Mouse (Mus musculus) C2C12 (cell line): ENCODE results near the gene Grid2. TPM values are rescaled to one million over a fixed set of nuclear protein-coding genes. Genes with fewer than 3 reads are reported as not detected.

Experiments used
- H3K27me3 ChIP-seq: one replicate; pipeline ENCODE4 v1.6.1; 2011; ENCODE audit not compliant: control insufficient read depth, insufficient read depth, insufficient read length
- H3K36me3 ChIP-seq: one replicate; pipeline ENCODE4 v1.6.1; 2011; ENCODE audit not compliant: control insufficient read depth, insufficient read depth
- H3K4me3 ChIP-seq: one replicate; pipeline ENCODE4 v1.5.1; 2011; ENCODE audit warnings: mild to moderate bottlenecking, control low read depth; ENCODE audit not compliant: poor library complexity, insufficient read depth, severe bottlenecking
- H3K79me2 ChIP-seq: one replicate; pipeline ENCODE4 v1.6.1; 2011; ENCODE audit not compliant: control insufficient read depth, insufficient read depth
- H3K79me3 ChIP-seq: one replicate; pipeline ENCODE4 v1.6.1; 2011; ENCODE audit warnings: low read depth, control low read depth
- H3ac ChIP-seq: one replicate; pipeline ENCODE3; 2011; ENCODE audit warnings: low read depth; ENCODE audit not compliant: control insufficient read depth, insufficient read length
- CEBPB ChIP-seq: IDR thresholded peaks from one replicate; pipeline ENCODE4 v1.6.1; 2011; ENCODE audit warnings: low read depth, mild to moderate bottlenecking, control low read depth, moderate library complexity
- CTCF ChIP-seq: IDR thresholded peaks from one replicate; pipeline ENCODE4 v1.5.1; 2011; ENCODE audit not compliant: control insufficient read depth, insufficient read depth, insufficient read length
- FOSL1 ChIP-seq: IDR thresholded peaks from one replicate; pipeline ENCODE4 v1.8.0; 2011; ENCODE audit warnings: mild to moderate bottlenecking, low read length; ENCODE audit not compliant: poor library complexity, insufficient read depth, severe bottlenecking
- MAX ChIP-seq: IDR thresholded peaks from one replicate; pipeline ENCODE4 v1.6.1; 2011; ENCODE audit warnings: mild to moderate bottlenecking, control low read depth
- MYOD1 ChIP-seq: IDR thresholded peaks from one replicate; pipeline ENCODE4 v1.6.1; 2011; ENCODE audit warnings: low read depth; ENCODE audit not compliant: control insufficient read depth, insufficient read length
- MYOG ChIP-seq: IDR thresholded peaks from one replicate; pipeline ENCODE4 v1.6.1; 2011; ENCODE audit not compliant: control insufficient read depth, insufficient read length; ENCODE audit errors: extremely low read depth
- USF1 ChIP-seq: IDR thresholded peaks from one replicate; pipeline ENCODE4 v1.6.1; 2011; ENCODE audit warnings: low read depth, mild to moderate bottlenecking, control low read depth, moderate library complexity
- polyA plus RNA-seq: library from polyadenylated mRNA; unstranded; fragments of >200 nt; fragmentation: generic; extraction: Trizol; gene quantifications from one replicate; pipeline ENCODE4 v1.2.1, GENCODE M21; 2012; ENCODE audit warnings: missing spikeins

Grid2 gene
- polyA plus RNA-seq, 1 experiment: not detected

- TF ChIP-seq CTCF: no peak
- no peaks in the 10 kb centered on the region for H3K27me3 ChIP-seq
- H3K36me3 ChIP-seq: no peaks in the 10 kb centered on the region
- H3K79me3 ChIP-seq: no peaks in the 10 kb centered on the region
- H3ac ChIP-seq: no peak overlapping the region
- H3K4me3 ChIP-seq: no peak overlapping the region
- no peaks in the 10 kb centered on the region for H3K79me2 ChIP-seq
Measured at GRCm38 (mm10) chr6:63685689-63686088, 430.0 kb downstream of the Grid2 start.

- H3K4me3 ChIP-seq: no peak overlapping the region
- no peaks in the 10 kb centered on the region for H3K79me3 ChIP-seq
- TF ChIP-seq CTCF (no peak), CEBPB (no peak), MAX (no peak), USF1 (no peak), FOSL1 (no peak), MYOD1 (no peak), MYOG (no peak)
- H3K27me3 ChIP-seq: no peaks in the 10 kb centered on the region
- no peaks in the 10 kb centered on the region for H3K79me2 ChIP-seq
- no peaks in the 10 kb centered on the region for H3K36me3 ChIP-seq
- H3ac ChIP-seq: no peak overlapping the region
Measured at GRCm38 (mm10) chr6:63701684-63702083, 446.0 kb downstream of the Grid2 start.

DNA sequence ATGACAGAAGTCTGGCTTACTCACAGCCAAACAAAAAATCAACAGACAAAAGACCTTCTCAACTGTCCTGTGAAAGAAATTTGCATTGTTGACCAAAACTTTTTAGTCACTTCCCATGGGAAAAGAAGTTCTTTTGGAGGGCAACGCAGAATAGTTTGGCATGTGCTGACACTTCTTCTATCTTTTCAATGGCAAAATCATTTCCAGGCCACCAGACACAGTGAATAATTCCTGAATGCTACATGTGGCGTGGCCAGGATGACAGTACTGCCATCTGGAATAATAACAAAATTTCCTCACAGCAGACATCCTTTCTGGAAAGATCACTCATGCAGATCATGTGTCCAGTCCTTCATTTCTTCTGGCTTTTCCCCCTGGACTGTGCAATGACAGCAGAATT is 478.1 kb downstream of the Grid2 start:
- TF ChIP-seq CEBPB (no peak), USF1 (no peak), MAX (no peak), FOSL1 (no peak), CTCF (no peak), MYOG (no peak), MYOD1 (no peak)

DNA sequence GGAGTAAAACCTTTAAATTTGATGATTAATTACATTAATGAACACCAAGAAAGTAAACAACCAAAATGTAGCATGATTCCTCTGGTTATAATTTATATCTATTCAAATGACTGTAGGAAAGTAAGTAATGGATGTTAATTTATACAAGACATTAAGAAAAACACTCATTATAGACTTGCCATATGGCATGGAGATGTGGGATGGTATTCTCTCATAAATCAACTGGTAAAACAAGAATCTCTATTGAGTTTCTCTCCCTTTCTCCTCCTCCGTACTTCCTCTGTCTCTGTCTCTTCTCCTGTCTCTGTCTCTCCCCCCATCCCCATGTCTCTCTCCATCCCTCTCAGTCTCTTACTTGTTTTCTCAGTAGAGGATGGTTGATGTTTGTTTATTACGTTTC is 506.9 kb downstream of the Grid2 start:
- H3K4me3 ChIP-seq: no peak overlapping the region
- no peak for TF ChIP-seq CEBPB
- no peak for TF ChIP-seq MYOD1
- TF ChIP-seq MYOG: no peak
- no peak for TF ChIP-seq CTCF
- no peak for TF ChIP-seq FOSL1
- no peak for TF ChIP-seq USF1
- no peak for TF ChIP-seq MAX
- H3K79me3 ChIP-seq: no peaks in the 10 kb centered on the region
- no peak overlapping the region for H3ac ChIP-seq
- H3K36me3 ChIP-seq: no peaks in the 10 kb centered on the region
- no peaks in the 10 kb centered on the region for H3K27me3 ChIP-seq
- H3K79me2 ChIP-seq: no peaks in the 10 kb centered on the region

More for the DNA sequence above, 478.1 kb downstream of the Grid2 start:
- no peak overlapping the region for H3K4me3 ChIP-seq
- no peaks in the 10 kb centered on the region for H3K79me2 ChIP-seq
- H3K79me3 ChIP-seq: no peaks in the 10 kb centered on the region
- H3ac ChIP-seq: no peak overlapping the region
- no peaks in the 10 kb centered on the region for H3K27me3 ChIP-seq
- no peaks in the 10 kb centered on the region for H3K36me3 ChIP-seq

DNA sequence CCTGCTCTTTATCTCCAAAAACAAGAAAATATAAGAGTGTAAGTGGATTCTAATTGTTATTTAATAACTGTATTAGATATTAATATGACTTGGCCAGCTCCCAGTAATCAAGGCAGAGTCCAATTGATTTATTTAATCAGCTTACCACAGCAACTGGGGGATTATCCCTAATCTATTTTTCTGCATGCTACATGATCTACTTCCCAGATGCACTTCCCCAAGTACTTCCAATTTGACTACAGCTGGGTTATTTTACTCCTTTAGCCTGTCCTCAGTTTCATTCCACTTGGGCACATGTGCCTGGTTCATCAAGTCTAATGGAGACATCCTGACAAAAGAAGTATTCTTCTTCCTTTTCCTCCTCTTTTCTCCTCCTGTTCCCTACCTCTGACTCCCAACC is 539.0 kb downstream of the Grid2 start:
- H3K79me3 ChIP-seq: no peaks in the 10 kb centered on the region
- H3K27me3 ChIP-seq: no peaks in the 10 kb centered on the region
- H3K4me3 ChIP-seq: no peak overlapping the region
- H3K36me3 ChIP-seq: no peaks in the 10 kb centered on the region
- H3ac ChIP-seq: no peak overlapping the region
- no peaks in the 10 kb centered on the region for H3K79me2 ChIP-seq
- no peak for TF ChIP-seq MYOD1
- no peak for TF ChIP-seq MYOG
- TF ChIP-seq CTCF: no peak
- TF ChIP-seq FOSL1: no peak
- TF ChIP-seq MAX: no peak
- TF ChIP-seq CEBPB: no peak
- no peak for TF ChIP-seq USF1

DNA sequence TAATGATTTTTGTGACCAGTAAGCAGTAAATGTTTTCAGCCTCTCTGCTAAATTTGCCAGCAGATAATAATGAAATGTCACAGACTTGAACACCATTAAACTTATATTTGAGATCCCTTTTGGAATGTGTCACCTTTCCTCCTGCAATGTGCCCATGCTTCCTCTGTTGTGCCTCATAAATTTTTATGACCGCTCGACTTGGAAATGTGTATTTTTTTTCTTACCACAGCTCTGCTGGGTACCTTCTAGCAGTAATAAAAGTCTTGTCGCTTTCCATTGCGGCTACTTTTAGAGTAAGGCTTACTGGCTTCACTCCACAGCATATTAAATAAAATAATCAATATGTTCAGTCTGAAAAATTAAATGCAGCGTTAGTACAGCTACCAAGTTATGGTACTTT is 564.6 kb downstream of the Grid2 start:
- Histone ChIP-seq H3K79me2 (no peaks in the 10 kb centered on the region), H3K36me3 (no peaks in the 10 kb centered on the region), H3K27me3 (no peaks in the 10 kb centered on the region), H3K79me3 (no peaks in the 10 kb centered on the region), H3ac (no peak overlapping the region), H3K4me3 (no peak overlapping the region)
- no peak for TF ChIP-seq USF1
- no peak for TF ChIP-seq MAX
- TF ChIP-seq MYOD1: no peak
- TF ChIP-seq MYOG: no peak
- no peak for TF ChIP-seq FOSL1
- TF ChIP-seq CTCF: no peak
- TF ChIP-seq CEBPB: no peak
